Comparison of ENCODE assay signal across 8 mouse cellular contexts in genomic region chr15:5242241-5243035, GRCm38 (mm10). TPM values are rescaled to one million over a fixed set of nuclear protein-coding genes. Genes with fewer than 3 reads are reported as not detected.
DNase-seq lines count a peak whose midpoint lies in the region; ATAC-seq and TF ChIP-seq lines count a peak whose summit lies in the region.

No protein-coding gene starts in this region.

- TF ChIP-seq CTCF in stomach, postnatal 0 days (IDR thresholded peaks at IDR 0.05; ENCODE audit: low read depth) = no peak

- H3K27me3 ChIP-seq in heart, embryonic 12.5 days (replicated peaks) = peaks cover 30% of the 10 kb centered on the region
- H3K27me3 ChIP-seq in midbrain, embryonic 15.5 days (replicated peaks) = peaks cover 59% of the 10 kb centered on the region
- no peaks in the 10 kb centered on the region for H3K27me3 ChIP-seq in stomach, postnatal 0 days (ENCODE audit: control insufficient read depth, insufficient read depth, low read length)

- H3K4me3 ChIP-seq in heart, embryonic 12.5 days = peak overlapping the region; percentile 65
- peak overlapping the region; percentile 58 for H3K4me3 ChIP-seq in midbrain, embryonic 15.5 days
- H3K4me3 ChIP-seq in stomach, postnatal 0 days (ENCODE audit: low read depth, low read length) = peak overlapping the region; percentile 62

- H3K9me3 ChIP-seq in heart, embryonic 12.5 days (replicated peaks) = no peaks in the 10 kb centered on the region
- no peaks in the 10 kb centered on the region for H3K9me3 ChIP-seq in midbrain, embryonic 15.5 days
- no peaks in the 10 kb centered on the region for H3K9me3 ChIP-seq in stomach, postnatal 0 days (ENCODE audit: control insufficient read depth, low read length)

- peaks cover 36% of the 10 kb centered on the region for H3K4me1 ChIP-seq in heart, embryonic 12.5 days (replicated peaks)
- peaks cover 29% of the 10 kb centered on the region for H3K4me1 ChIP-seq in midbrain, embryonic 15.5 days
- peaks cover 12% of the 10 kb centered on the region; the same call in 1 of the 2 replicates for H3K4me1 ChIP-seq in stomach, postnatal 0 days (replicated peaks; ENCODE audit: control insufficient read depth, insufficient read depth)

- intact Hi-C loops in left cerebral cortex, postnatal 36 days (cut with DNase I) = no loop called here

- peak; percentile 12 to 29 for DNase-seq in adrenal gland, adult 18-20 months (ENCODE audit: low spot score in 2 of 2)
- DNase-seq in adrenal gland, postnatal 4 days (ENCODE audit: low spot score in 2 of 2) = no peak
- DNase-seq in CD4-positive helper T cell, adult 2 months (ENCODE audit: low read depth, low spot score) = peak; percentile 61
- DNase-seq in embryo, embryonic 11 days = peak; percentile 61
- peak; percentile 49 to 53 for DNase-seq in left cerebral cortex, postnatal 36 days (ENCODE audit: low spot score in 2 of 2)
- peak; percentile 36 for DNase-seq in stomach, postnatal 0 days (ENCODE audit: low spot score)

- no peak for TF ChIP-seq EP300 in stomach, postnatal 0 days (optimal IDR thresholded peaks at IDR 0.05)

- no peaks in the 10 kb centered on the region for H3K36me3 ChIP-seq in heart, embryonic 12.5 days
- no peaks in the 10 kb centered on the region for H3K36me3 ChIP-seq in midbrain, embryonic 15.5 days (replicated peaks)
- no peaks in the 10 kb centered on the region for H3K36me3 ChIP-seq in stomach, postnatal 0 days (ENCODE audit: control insufficient read depth, insufficient read depth, low read length)

- H3K27ac ChIP-seq in heart, embryonic 12.5 days (ENCODE audit: poor library complexity, severe bottlenecking) = no peak overlapping the region
- H3K27ac ChIP-seq in midbrain, embryonic 15.5 days = no peak overlapping the region
- H3K27ac ChIP-seq in stomach, postnatal 0 days (replicated peaks) = peak overlapping the region; percentile 49; the same call in 1 of the 2 replicates

- H3K4me2 ChIP-seq in heart, embryonic 12.5 days = peak overlapping the region; percentile 99
- peak overlapping the region; percentile 91 for H3K4me2 ChIP-seq in midbrain, embryonic 15.5 days
- H3K4me2 ChIP-seq in stomach, postnatal 0 days (replicated peaks; ENCODE audit: low read depth) = peak overlapping the region; percentile 98

- WGBS in heart, embryonic 12.5 days = 3% methylated on average over 61 of the region's 61 CpGs
- WGBS in midbrain, embryonic 15.5 days = 3% methylated on average over 61 of the region's 61 CpGs
- 4% methylated on average over 59 of the region's 61 CpGs for WGBS in stomach, postnatal 0 days

- H3K9ac ChIP-seq in heart, embryonic 12.5 days = peak overlapping the region; percentile 61
- peak overlapping the region; percentile 55 for H3K9ac ChIP-seq in midbrain, embryonic 15.5 days
- peak overlapping the region; percentile 63 for H3K9ac ChIP-seq in stomach, postnatal 0 days (ENCODE audit: low read length)

- no peak; the same call in 1 of the 2 replicates for ATAC-seq in heart, embryonic 12.5 days (ENCODE audit: insufficient number of reproducible peaks, low FRiP score)
- peak; percentile 73 for ATAC-seq in midbrain, embryonic 15.5 days (replicated peaks)
- peak; percentile 36; the same call in 1 of the 2 replicates for ATAC-seq in stomach, postnatal 0 days (ENCODE audit: low FRiP score, low TSS enrichment)

RNA-seq across cellular contexts. Expression of gene Ptger4, which starts 1.5 kb away (rescaled TPM):
- total RNA-seq in adrenal gland, adult 18-20 months (2021) = 1 to 10 TPM; 1.1 to 1.3 TPM
- 1 to 10 TPM; 2.0 to 3.1 TPM for total RNA-seq in adrenal gland, postnatal 4 days (2021)
- 2.4 and 2.5 TPM in 2 replicates for polyA plus RNA-seq in heart, embryonic 12.5 days (2016; fragmentation: Nextera tagmentation; extraction: Ambion mirVana)
- total RNA-seq in left cerebral cortex, postnatal 36 days (2021) = 1 to 10 TPM in 1 of 2 experiments, under 1 TPM in 1; 0.82 to 1.1 TPM
- polyA plus RNA-seq in midbrain, embryonic 15.5 days (2015; fragmentation: Nextera tagmentation; extraction: Ambion mirVana) = 1.3 and 1.6 TPM in 2 replicates
- 6.3 and 6.4 TPM in 2 replicates for polyA plus RNA-seq in stomach, postnatal 0 days (2015; fragmentation: Nextera tagmentation; extraction: Ambion mirVana)

RNA-seq across cellular contexts. Expression of gene Ttc33, which starts 57.1 kb away (rescaled TPM):
- 10 to 100 TPM; 37.4 to 51.1 TPM for total RNA-seq in adrenal gland, adult 18-20 months (2021)
- total RNA-seq in adrenal gland, postnatal 4 days (2021) = 10 to 100 TPM; 47.3 to 55.2 TPM
- 32.4 and 32.6 TPM in 2 replicates for polyA plus RNA-seq in heart, embryonic 12.5 days (2016; fragmentation: Nextera tagmentation; extraction: Ambion mirVana)
- total RNA-seq in left cerebral cortex, postnatal 36 days (2021) = 10 to 100 TPM; 74.3 to 75.4 TPM
- polyA plus RNA-seq in midbrain, embryonic 15.5 days (2015; fragmentation: Nextera tagmentation; extraction: Ambion mirVana) = 56.1 and 56.4 TPM in 2 replicates
- polyA plus RNA-seq in stomach, postnatal 0 days (2015; fragmentation: Nextera tagmentation; extraction: Ambion mirVana) = 26.7 and 27.3 TPM in 2 replicates

Comparison
In these comparisons a context has a peak if more than half of its experiments do, and no peak if none do; other contexts are left out.
1. DNase-seq: peak in adrenal gland, adult 18-20 months (2 of 2), CD4-positive helper T cell, adult 2 months (single experiment), embryo, embryonic 11 days (single experiment), left cerebral cortex, postnatal 36 days (2 of 2) and stomach, postnatal 0 days (single experiment); none in adrenal gland, postnatal 4 days (0 of 2).
2. Peak in every context shown above with its lines, with median percentiles within 50 percentile points of each other: H3K4me2 ChIP-seq, H3K4me3 ChIP-seq and H3K9ac ChIP-seq.